Mouse (Mus musculus) heart, adult 11 months (tissue): ENCODE measurements at regions not wholly inside any gene's neighbourhood (a gene's known extent, or its start where the extent isn't known, plus 50 kb on each side); places are given as distances from the start of the nearest gene placed in this dataset.

ENCODE experiments used
- DNase-seq: peaks from one replicate; pipeline ENCODE4 v3.0.0; 2022

DNA sequence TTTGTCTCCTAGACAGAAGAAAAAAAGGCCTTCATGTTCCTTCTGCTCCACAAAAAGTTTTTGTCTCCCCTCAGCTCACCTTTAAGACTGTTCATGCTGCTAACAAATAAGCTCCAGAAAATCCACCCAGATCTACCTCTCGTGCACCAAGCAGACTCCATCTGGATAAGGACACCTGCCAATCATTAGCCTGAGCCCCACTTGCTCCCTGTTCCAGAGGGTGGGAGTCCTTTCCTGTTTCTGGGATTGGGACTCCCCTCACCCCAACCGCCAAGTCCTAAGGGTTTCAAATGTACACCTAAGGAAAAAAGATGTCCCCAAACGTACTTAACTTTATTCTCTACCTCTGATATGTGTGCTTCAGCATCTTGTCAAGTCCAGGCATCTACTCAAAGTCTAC lies 63.6 kb upstream of the Zfp64 start:
- DNase-seq, result peak; percentile 54

DNA sequence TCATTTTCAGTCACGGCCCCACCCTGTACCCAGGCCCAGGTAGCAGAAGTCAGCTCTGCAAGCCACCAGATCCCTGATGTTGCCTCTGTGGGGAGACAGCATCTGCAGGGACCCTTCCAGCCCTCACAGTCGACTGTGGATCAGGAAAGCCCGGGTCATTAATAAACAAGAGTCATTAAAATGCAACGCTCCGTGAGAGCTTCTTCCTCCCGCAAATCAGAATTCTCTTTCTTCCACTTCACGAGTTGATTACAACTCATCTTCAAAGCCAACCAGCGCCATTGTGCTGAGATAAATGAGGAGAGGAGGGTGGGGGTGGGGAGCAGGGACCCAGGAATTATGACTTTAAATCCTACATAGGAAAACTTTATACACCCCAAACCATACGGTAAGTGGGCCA lies 54.9 kb upstream of the Zfp64 start:
- peak; percentile 34 for DNase-seq

DNA sequence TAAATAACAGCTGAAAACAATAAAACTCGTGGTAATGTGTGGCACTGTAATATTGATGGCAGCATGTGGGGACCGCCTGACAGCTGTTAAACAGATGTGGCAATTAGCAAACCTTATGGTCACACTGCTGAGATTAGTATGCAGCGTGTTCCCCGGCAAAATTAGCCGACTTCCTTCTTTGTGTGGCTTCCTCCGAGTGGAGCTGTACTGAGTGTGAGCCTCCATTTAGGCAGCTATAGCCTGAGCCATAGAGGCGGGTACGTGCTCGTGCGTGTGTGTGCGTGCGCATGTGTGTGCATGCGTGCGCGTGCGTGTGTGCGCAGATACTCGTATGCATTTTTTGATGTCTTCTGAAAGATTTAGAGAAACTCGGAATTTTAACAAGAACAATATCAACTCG lies 53.4 kb upstream of the Zfp64 start:
- peak; percentile 96 for DNase-seq

DNA sequence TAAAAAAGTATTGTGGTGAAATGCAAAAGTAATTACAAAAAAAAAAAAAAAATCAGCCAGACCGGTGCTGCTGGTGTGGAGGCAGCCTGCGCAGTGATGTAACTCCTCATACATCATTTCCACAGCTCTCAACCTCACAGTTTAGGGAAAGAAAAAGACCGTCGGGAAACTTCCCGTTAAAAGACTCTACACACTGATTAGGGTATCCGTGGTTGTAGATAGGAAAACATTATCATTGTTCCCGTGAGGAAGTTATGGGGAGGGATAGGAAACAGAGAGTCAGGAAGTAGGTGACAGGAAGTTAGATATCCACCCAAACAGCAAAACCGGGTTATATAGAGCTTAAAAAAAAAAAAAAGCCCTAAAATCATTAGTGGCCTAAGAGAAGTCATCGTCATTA lies 52.9 kb upstream of the Zfp64 start:
- no peak for DNase-seq

DNA sequence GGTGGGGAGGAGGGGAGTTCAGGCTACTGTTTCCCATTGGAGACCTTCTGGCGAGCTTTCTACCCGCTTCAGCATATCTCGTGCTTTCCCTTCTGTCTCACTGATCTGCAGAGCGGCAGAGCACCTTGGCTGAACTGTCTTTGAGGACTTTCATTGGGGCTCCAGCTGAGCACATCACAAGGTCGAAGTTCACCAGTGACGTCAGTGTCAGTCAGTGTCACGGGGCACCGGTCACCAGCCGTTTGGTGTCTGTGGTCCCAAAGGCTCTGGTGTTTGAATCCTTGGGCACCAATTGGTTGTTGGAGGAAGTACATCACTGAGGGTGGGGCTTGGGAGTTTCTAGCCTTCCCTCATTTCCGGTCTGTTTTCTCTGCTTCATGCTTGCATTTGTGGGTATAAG lies 51.2 kb upstream of the Zfp64 start:
- no peak for DNase-seq

DNA sequence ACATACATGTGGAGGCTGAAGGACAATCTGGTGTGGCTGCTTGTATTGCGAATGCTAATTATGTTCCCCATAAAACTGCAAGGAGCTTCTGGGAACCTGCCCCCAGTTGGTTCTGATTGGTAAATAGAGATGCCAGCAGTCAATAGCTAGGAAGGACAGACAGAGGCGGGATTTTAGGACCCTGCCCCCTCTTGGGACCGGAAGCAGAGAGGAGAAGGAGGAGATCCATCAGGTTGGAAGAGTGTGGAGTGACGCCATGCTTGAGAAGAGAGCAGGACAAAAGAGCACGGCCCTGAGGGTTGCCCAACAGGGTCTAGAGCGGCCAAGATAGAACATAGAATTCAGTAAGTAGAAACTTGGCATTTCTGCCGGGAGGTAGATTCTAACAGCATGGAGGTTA lies 50.4 kb upstream of the Zfp64 start:
- DNase-seq, result no peak
